Mouse (Mus musculus) mesoderm, embryonic 11.5 days (tissue): Measurements from ENCODE around the gene Alkbh3.

ENCODE experiments used
- DNase-seq: peaks from one replicate; pipeline ENCODE4 v3.0.0-alpha.2; 2012; ENCODE audit warnings: low read depth, low spot score

The Alkbh3 gene

GRCm38 (mm10) chr2:94010335-94011291 is at the start of gene Alkbh3:
Gene Alkbh3 (minus strand): TSS chr2:94010807.
- DNase-seq = peak; percentile 95

DNA sequence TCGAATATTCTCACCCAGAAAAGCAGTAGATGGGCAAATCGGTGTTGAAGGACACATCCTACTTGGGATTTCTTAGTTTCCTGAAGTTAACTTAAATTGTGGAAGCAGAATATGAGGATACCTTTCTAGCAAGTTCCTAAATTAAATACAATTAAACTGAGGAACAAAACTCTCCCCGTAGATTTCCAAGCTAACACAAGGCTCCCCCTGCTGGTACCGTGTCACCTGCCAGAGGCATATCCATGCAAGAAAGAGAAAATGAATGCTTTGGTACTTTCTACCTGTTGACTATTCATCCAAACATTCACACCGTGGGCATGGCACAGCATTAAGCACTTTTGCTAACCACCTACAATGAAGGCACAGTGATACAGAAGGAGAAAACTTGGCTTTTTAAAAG is 48.9 kb upstream of the Alkbh3 start:
- no peak for DNase-seq

GRCm38 (mm10) chr2:94054813-94055212 is 44.2 kb upstream of the Alkbh3 start:
- peak; percentile 49 for DNase-seq

DNA sequence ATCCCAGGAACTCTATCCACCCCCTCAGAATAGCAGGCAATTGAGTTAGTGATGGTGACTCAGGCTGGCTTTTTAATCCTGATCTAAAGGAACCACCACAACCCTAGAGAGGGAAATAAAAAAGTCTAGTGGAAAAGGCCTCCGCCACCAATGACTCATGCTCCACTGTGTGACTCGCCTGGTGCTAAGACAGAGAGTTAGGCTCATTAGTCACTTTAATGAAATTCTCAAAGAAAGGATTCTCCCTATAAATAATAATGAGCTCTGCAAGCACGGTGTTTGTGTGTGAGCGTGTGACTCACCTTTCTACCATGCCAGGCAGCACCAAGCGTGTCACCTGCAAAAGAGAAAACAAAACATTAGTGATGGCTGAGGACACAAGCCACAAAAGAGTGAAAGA is 41.3 kb upstream of the Alkbh3 start:
- no peak for DNase-seq

GRCm38 (mm10) chr2:94050901-94051300 is 40.3 kb upstream of the Alkbh3 start:
- no peak for DNase-seq

DNA sequence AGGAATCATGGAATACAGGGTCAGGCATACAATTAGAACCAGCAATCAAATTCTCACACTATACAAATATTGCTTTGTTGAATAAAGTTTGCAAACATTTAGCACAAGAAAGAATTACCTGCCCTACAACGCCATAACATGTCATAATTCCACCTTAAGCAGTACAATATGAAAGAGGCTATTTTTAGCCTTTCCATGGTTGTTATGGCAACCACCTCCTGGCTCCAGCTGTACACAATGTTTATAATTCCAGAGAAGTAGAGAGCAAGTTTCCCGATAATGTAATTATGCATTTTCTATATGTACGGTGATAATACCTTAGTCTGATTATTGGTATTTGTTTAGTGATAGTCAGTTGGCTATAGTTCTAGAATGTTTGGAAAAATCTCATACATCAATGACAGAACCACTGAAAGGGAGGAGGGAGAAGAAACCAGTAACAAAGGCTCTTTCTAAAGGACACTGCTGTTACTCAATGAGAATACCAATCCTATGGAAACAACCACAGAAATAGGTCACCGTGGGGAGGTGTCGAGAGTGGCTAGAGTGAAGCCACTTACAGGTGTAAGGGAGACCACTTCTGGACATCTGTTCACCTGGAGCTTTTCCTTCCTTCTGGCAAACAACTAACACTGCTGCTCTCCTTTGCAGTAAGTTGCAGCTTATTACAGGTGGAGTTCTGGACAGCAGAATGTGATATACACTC is 39.0 kb upstream of the Alkbh3 start:
- no peak for DNase-seq

- no peak for DNase-seq
These were observed 38.3 kb upstream of the Alkbh3 start for GRCm38 (mm10) chr2:94048733-94049470.

GRCm38 (mm10) chr2:94048271-94048670 is 37.7 kb upstream of the Alkbh3 start:
- DNase-seq = no peak

GRCm38 (mm10) chr2:94045411-94046090 is 34.9 kb upstream of the Alkbh3 start:
- DNase-seq = no peak

DNA sequence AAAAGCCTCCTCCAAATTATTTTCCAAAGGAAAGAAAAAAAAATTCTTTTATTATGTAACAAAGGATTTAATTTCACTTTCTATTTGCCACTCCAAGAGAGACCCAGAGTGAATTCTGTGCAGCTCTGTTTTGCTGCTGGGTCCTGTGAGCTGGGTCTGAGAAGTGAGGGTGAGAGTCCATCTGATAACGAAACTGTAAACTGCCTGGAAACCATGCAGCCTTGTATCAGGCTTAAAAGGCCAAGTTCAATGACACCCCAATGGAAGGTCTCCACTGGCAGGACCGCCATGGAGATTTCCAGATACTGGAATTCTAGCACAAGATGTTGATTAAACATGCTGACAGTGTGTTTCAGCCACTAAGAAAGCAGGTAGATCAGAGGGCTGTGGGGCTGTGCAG is 33.6 kb upstream of the Alkbh3 start:
- no peak for DNase-seq

- DNase-seq = peak; percentile 37
These were observed 33.1 kb upstream of the Alkbh3 start for GRCm38 (mm10) chr2:94043662-94044061.

DNA sequence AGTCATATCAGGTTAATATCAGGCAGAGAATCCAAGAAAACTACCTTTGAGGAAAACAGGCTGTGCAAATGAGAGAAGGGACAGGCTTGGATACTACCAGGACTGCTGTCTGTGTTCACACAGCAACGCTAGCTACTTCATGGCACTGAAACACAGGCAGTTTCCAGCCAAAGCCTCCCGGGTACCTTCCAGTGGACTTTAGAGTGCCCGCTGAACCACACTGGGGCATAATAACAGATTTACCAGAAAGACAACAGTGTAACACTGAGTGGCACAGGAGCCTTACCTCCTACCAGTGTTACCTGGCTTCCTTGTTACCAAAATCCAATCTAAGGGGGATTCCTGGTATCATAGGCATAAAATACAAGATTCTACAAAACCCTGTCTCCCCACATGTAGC is 31.9 kb upstream of the Alkbh3 start:
- no peak for DNase-seq

DNA sequence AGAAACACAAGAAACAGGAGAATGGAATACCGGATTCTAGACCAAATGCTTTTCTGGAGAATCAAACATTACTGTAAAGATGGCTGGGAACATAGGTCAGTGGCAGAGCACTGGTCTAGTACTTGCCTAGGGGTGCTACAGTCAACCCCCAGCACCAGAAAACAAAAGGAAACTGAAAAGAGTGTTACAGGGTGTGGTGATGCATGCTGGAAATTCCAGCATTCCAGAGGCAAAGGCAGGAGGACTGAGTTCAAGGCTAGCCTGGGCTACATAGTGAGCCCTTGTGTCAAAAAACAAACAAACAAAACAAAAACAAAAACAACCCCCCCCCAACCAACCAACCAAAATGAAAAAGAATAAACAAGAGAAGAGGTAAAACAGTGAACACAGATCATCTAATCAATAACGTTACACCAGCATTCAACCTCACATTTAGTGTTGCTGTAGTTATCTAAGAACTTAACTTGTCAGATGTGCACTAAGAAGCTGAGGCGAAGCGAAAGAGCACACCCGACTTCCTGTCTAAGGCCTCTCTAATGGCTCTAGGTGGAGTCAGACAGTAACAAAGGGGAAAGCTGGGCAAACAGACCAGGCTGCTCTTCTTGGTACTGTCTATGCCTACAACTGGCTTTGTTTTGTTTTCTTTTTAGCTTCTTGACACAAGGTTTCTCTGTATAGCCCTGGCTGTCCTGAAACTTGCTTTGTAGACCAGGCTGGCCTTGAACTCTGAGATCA is 30.0 kb upstream of the Alkbh3 start:
- no peak for DNase-seq

DNA sequence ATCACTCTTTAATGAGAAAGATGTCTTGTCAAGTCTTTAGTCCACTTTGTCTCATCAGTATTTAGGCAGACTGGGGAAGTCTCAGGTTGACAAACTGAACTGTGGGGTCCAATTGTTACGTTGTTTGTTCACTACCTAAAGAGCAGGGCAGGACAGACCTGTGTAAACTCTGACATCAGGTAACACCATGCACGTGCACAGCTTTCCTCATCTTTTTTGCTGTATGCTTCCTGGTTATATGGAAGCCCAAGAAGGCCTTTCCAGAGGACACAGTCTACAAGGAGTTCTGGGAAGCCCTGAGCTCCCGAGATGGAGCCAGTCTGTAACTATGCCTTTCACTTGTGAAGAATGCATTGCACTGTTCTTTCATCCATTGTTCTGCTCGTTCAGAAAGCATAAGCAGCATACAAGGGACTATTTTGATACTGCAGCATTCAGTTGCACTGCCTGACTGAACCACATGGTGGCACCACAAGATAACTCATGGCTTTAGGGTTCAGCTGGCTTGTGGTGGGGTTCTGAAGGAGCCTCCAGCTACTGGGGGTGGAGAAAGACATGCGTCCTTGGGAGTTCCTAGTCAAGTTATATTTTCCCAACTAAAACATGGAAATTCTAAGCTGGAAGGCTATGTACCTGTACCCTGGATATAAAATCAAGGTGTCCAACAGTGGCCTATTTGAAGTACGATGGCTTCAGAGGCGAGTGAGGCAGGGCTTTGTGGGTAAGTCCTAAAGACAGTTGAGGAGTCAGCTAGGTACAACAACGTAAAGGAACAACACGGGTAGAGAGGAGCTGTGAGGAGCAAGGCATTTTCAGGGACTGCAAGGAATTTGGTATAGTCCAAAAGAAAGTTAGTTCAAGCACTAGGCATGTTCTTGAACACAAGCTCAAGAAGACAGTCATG is 25.1 kb upstream of the Alkbh3 start:
- DNase-seq = peak; percentile 70

GRCm38 (mm10) chr2:94030602-94031001 is 20.0 kb upstream of the Alkbh3 start:
- no peak for DNase-seq

GRCm38 (mm10) chr2:94024637-94025036 is 14.0 kb upstream of the Alkbh3 start:
- DNase-seq = no peak

- peak; percentile 82 for DNase-seq
These were observed 8.3 kb downstream of the Alkbh3 start for GRCm38 (mm10) chr2:94002331-94002730.

DNA sequence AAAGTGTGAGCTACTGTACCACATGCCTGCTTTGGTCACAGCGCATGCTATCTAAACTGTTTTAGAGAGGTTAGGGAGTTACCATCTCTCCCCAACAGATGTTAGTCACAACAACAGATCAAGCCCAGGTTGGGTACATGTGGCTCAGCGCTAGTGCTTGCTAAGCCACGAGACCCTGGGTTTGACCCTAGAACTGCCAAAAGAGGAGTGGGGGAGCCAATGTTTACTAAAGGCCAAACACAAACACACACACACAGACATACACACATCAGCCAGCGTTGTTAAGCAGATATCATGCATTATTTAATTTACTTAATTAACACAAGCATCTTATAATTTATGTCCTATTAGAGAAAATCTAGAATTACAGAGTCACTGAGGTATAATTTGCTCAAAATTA is 8.7 kb downstream of the Alkbh3 start:
- DNase-seq = no peak

GRCm38 (mm10) chr2:94001411-94001810 is 9.2 kb downstream of the Alkbh3 start:
- DNase-seq = no peak

GRCm38 (mm10) chr2:93996254-93996653 is 14.4 kb downstream of the Alkbh3 start, which contains the start of gene Gm27027:
Gene Gm27027 (minus strand): TSS chr2:93996354.
- no peak for DNase-seq
